Mouse (Mus musculus) heart, adult 18-20 months (tissue): ENCODE data around the gene Dhfr. TPM values are rescaled to one million over a fixed set of nuclear protein-coding genes. Genes with fewer than 3 reads are reported as not detected.

Source experiments
- DNase-seq, 2 experiments: peaks; one replicate each; pipeline ENCODE4 v3.0.0; 2021 to 2022; ENCODE audit warnings: mixed read lengths in 1 of 2
- total RNA-seq, 2 experiments: library from RNA; stranded (reverse); gene quantifications; 2 replicates each; pipeline ENCODE4 v1.2.3; 2021

Gene Dhfr
- total RNA-seq, 2 experiments from 2014 or later: 0.77 to 1.2 TPM

DNA sequence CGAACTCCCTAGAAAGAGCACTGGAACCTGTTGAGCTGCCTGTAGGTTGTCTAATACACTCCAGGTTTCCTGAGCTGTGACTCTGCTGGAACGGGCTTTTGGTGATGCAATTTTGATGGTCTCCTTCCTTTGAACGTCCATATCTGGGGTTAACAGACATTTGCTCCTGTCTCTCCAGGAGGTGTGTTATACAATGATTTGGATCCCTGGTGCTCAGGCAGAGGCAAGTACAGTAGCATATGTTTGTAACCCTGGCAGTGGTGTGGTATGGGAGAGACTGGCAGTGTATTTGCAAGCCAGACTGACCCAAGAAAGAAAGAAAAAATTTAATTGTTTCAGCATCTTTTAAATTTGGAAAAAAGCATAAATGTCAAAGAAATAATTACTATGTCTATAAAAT is 32.8 kb downstream of the Dhfr start:
- DNase-seq: no peak

DNA sequence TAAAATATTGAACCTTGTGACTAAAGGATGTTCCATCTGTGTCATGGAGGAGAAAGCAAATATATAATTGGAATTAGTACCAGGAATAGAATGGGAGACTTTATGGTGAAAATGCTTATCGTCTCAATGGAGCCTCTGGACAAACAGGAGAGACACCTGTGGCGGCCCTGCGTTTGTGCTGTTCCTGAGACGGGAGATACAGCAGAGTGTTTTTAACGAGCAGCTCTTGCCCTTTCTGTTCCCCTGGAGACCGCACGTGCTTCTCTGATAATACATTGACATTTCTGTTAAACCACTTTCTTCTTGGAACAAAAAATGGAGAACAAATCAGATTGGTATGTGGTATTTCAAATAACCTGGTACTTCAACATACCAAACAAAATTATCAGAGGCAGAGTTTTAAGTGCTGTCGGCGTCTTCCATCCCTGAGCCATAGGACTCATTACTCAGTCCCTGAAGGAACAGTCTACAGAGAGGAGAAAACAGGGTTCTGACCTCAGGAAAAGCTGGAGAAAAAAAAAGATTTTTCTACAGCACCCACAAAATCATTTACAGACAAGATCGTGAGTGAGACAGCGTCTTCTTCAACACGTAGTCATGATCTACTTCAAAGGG is 38.6 kb downstream of the Dhfr start:
- no peak for DNase-seq

- DNase-seq: no peak
Measured at GRCm38 (mm10) chr13:92398491-92399384, 44.2 kb downstream of the Dhfr start.

GRCm38 (mm10) chr13:92402063-92402462 is 47.5 kb downstream of the Dhfr start:
- no peak for DNase-seq

DNA sequence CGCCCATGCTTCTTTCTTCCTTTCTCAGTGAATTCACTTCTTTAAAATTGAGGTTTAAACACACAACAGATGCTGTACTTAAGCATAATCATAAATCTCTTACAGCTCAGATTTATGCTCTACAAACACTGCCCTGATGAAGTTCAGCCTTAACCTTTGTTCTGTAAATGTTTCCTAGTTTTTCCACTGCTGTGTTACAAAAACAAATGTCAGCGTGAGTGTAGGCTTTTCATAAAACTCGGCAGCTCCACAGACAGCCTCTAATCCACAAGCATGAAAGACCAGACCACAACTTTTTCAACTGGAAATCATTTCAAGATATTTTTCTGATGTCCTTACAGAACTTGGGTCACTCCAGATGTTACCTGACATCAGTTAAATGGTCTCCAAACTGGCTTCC is 49.0 kb downstream of the Dhfr start:
- DNase-seq: no peak

DNA sequence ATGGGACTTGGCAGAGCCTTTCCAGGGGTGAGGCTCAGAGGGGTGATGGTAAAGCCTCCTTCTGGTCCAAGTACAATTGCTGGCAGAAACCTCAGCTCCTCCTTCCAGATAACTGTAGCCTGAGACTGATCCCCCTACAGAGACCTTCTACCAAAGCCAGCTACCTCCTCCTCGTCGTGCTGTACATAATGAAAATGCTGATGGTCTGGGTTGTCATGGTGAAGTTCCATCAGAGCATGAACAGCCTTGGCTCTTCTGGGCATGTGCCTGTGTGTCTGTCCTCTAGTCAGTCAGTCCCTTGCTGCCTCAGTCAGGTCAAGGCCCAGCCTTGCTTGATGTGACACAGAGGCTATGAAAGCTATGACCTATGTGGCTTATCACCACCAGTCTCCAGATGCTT is 56.0 kb downstream of the Dhfr start:
- no peak for DNase-seq

DNA sequence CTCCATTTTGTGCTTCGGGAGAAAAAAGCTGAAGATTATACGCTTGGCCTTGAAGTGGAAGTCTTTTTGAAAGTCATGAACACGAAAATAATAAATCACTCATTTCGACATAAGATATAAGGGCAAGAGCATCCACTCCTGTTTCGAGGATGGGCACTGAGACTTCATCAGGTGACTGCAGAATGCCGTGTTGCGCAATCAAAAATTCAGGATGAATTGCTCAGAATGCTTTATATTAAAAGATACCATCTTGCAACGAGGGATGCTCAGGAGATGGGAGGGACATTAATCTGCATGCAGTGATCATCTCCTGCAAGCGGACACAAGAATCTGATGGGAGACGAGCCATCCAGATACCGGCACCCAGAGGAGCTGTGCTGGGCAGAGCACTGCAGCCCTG is 65.1 kb downstream of the Dhfr start:
- DNase-seq: no peak

DNA sequence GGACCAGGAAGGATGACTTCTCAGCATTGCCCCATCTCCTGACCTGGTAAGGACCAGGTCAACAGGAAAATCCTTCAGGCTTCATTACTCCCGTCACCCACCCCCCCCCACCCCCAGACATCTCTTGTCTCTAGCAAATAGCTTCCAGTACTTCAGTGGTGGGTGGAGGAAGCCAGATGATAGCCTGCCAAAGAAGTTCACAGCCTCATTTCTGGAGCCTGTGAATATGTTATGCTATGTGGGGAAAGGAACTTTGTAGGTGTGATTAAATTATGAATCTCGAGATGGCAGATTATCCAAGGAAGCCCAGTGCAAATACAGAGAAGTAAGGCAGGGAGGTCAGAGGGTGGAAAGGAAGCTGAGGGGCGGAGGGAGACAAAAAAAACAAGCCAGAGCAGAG is 69.2 kb downstream of the Dhfr start:
- no peak for DNase-seq

- no peak for DNase-seq
Measured at GRCm38 (mm10) chr13:92425758-92426264, 71.3 kb downstream of the Dhfr start, which contains the start of gene Ankrd34b. Gene Ankrd34b, plus strand, starts transcription at chr13:92425896.

GRCm38 (mm10) chr13:92426294-92427051 is 71.9 kb downstream of the Dhfr start:
- DNase-seq: no peak

- no peak for DNase-seq
Measured at GRCm38 (mm10) chr13:92427351-92427855, 72.9 kb downstream of the Dhfr start.

Other genes with a start within 250 kb of the Dhfr start
- 10 to 100 TPM in 1 of 2 experiments, 1 to 10 TPM in 1; 9.2 to 10.0 TPM for gene Rasgrf2, start 223.1 kb upstream of the Dhfr start, total RNA-seq
- gene Gm20379, start 48.7 kb upstream of the Dhfr start, total RNA-seq: not detected
- gene Msh3, start 277 bp downstream of the Dhfr start, total RNA-seq: 10 to 100 TPM in 1 of 2 experiments, 1 to 10 TPM in 1; 8.6 to 10.5 TPM
- gene Ankrd34b, start 71.2 kb downstream of the Dhfr start, total RNA-seq: not detected
- gene Fam151b, start 129.3 kb downstream of the Dhfr start, total RNA-seq: 1 to 10 TPM; 1.3 to 1.5 TPM
- 10 to 100 TPM; 13.7 to 14.9 TPM for gene Zfyve16, start 176.1 kb downstream of the Dhfr start, total RNA-seq
- not detected for gene Spz1, start 221.4 kb downstream of the Dhfr start, total RNA-seq